Mouse (Mus musculus) hindbrain, embryonic 15.5 days (tissue): ENCODE measurements at regions not wholly inside any gene's neighbourhood (a gene's known extent, or its start where the extent isn't known, plus 50 kb on each side); places are given as distances from the start of the nearest gene placed in this dataset.

Experiments
- ATAC-seq: fragments of 200-750 bp; cut with Nextera tagmentation; 2 replicates; pipeline ENCODE4 v1.8.0; 2017; ENCODE audit warnings: low read depth, moderate number of reproducible peaks, moderate TSS enrichment; ENCODE audit not compliant: low FRiP score
- H3K27ac ChIP-seq: fragments of 300-500 bp; sonication (generic); replicated peaks from 2 replicates; pipeline ENCODE4 v1.5.1; 2015; ENCODE audit warnings: mild to moderate bottlenecking, inconsistent platforms
- H3K27me3 ChIP-seq: fragments of 300-500 bp; sonication (generic); 2 replicates; pipeline ENCODE4 v1.6.1; 2015; ENCODE audit warnings: control low read depth, inconsistent platforms
- H3K36me3 ChIP-seq: fragments of 300-500 bp; sonication (generic); 2 replicates; pipeline ENCODE4 v1.6.1; 2015; ENCODE audit warnings: control low read depth, inconsistent platforms
- H3K4me1 ChIP-seq: fragments of 300-500 bp; sonication (generic); replicated peaks from 2 replicates; pipeline ENCODE4 v1.6.1; 2015; ENCODE audit warnings: control low read depth, inconsistent platforms
- H3K4me2 ChIP-seq: fragments of 300-500 bp; sonication (generic); 2 replicates; pipeline ENCODE4 v1.6.1; 2015; ENCODE audit warnings: moderate library complexity, mild to moderate bottlenecking, inconsistent platforms
- H3K4me3 ChIP-seq: fragments of 300-500 bp; sonication (generic); 2 replicates; pipeline ENCODE4 v1.5.1; 2015; ENCODE audit warnings: mild to moderate bottlenecking, inconsistent platforms
- H3K9ac ChIP-seq: fragments of 300-500 bp; sonication (generic); 2 replicates; pipeline ENCODE4 v1.6.1; 2015; ENCODE audit warnings: inconsistent platforms
- H3K9me3 ChIP-seq: fragments of 300-500 bp; sonication (generic); 2 replicates; pipeline ENCODE4 v1.6.1; 2016; ENCODE audit warnings: control low read depth, inconsistent platforms
- WGBS: fragments of 180-500 bp; shearing (Covaris S2); methylation state at CpG from one replicate; pipeline ENCODE4 v1.1.7; 2015; 5-methylcytosine and 5-hydroxymethylcytosine counted together

- Histone ChIP-seq H3K4me1 (peaks cover 16% of the 10 kb centered on the region; the same call in 1 of the 2 replicates), H3K9me3 (no peaks in the 10 kb centered on the region), H3K9ac (no peak overlapping the region), H3K36me3 (no peaks in the 10 kb centered on the region), H3K27me3 (no peaks in the 10 kb centered on the region), H3K27ac (no peak overlapping the region), H3K4me3 (no peak overlapping the region), H3K4me2 (no peak overlapping the region)
- 34% methylated on average over 3 of the region's 3 CpGs for WGBS
- peak; percentile 93 for ATAC-seq
These were observed 1398.3 kb upstream of the Lrrc6 start for GRCm38 (mm10) chr15:67898959-67899403.

- 45% methylated on average over 3 of the region's 3 CpGs for WGBS
- no peak overlapping the region for H3K27ac ChIP-seq
These were observed 1391.4 kb upstream of the Lrrc6 start for GRCm38 (mm10) chr15:67892066-67892465.

DNA sequence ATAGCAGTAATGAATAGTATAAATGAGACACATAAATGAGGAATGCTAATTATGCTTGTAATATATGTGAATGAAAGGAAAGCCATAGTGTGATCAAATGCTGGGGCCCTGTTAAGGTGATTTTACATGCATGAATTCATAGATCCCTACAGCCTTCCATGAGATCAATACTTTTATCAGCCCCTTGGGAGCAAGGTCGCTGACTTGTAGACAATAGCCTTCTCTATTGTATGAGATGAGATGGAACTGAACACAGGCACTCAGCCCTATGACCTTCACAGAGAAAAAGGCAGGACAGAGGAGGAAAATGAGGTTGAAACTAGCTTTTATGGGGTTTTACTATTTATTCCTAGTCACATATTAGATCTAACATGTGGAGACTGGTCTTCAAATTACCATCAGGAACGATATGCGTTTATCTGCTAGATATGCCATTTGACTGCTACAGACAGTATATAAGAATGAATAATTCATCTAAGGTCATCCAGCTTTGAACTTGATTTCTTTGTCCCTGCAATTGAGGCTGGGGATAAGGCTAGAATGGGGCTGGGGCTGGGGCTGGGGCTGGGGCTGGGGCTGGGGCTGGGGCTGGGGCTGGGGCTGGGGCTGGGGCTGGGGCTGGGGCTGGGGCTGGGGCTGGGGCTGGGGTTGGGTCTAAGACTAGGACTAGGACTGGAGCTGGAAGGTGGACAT, 1390.0 kb upstream of the Lrrc6 start:
- Histone ChIP-seq H3K4me2 (no peak overlapping the region), H3K4me3 (no peak overlapping the region), H3K9ac (no peak overlapping the region), H3K27me3 (no peaks in the 10 kb centered on the region), H3K9me3 (no peaks in the 10 kb centered on the region), H3K4me1 (peaks cover 6% of the 10 kb centered on the region), H3K36me3 (no peaks in the 10 kb centered on the region), H3K27ac (no peak overlapping the region)
- ATAC-seq, result no peak
- 50% methylated on average over 3 of the region's 3 CpGs for WGBS

More at GRCm38 (mm10) chr15:67892066-67892465, 1391.4 kb upstream of the Lrrc6 start:
- Histone ChIP-seq H3K9me3 (no peaks in the 10 kb centered on the region), H3K4me3 (no peak overlapping the region), H3K9ac (no peak overlapping the region), H3K36me3 (no peaks in the 10 kb centered on the region), H3K27me3 (no peaks in the 10 kb centered on the region), H3K4me1 (peaks cover 6% of the 10 kb centered on the region), H3K4me2 (no peak overlapping the region)
- no peak for ATAC-seq

GRCm38 (mm10) chr15:67888548-67888947, 1387.8 kb upstream of the Lrrc6 start:
- no peak for ATAC-seq
- H3K27ac ChIP-seq, result no peak overlapping the region

GRCm38 (mm10) chr15:67855291-67855690, 1354.6 kb upstream of the Lrrc6 start:
- Histone ChIP-seq H3K4me1 (no peaks in the 10 kb centered on the region), H3K27me3 (no peaks in the 10 kb centered on the region), H3K36me3 (no peaks in the 10 kb centered on the region), H3K4me2 (no peak overlapping the region), H3K9me3 (no peaks in the 10 kb centered on the region), H3K27ac (no peak overlapping the region), H3K9ac (no peak overlapping the region), H3K4me3 (no peak overlapping the region)
- no peak for ATAC-seq
- 50% methylated on average over 1 of the region's 1 CpGs for WGBS

More at GRCm38 (mm10) chr15:67888548-67888947, 1387.8 kb upstream of the Lrrc6 start:
- no peaks in the 10 kb centered on the region for H3K9me3 ChIP-seq
- H3K36me3 ChIP-seq, result no peaks in the 10 kb centered on the region
- no peaks in the 10 kb centered on the region for H3K27me3 ChIP-seq
- no peak overlapping the region for H3K4me2 ChIP-seq
- H3K4me3 ChIP-seq, result no peak overlapping the region
- H3K4me1 ChIP-seq, result peaks cover 6% of the 10 kb centered on the region
- no peak overlapping the region for H3K9ac ChIP-seq

DNA sequence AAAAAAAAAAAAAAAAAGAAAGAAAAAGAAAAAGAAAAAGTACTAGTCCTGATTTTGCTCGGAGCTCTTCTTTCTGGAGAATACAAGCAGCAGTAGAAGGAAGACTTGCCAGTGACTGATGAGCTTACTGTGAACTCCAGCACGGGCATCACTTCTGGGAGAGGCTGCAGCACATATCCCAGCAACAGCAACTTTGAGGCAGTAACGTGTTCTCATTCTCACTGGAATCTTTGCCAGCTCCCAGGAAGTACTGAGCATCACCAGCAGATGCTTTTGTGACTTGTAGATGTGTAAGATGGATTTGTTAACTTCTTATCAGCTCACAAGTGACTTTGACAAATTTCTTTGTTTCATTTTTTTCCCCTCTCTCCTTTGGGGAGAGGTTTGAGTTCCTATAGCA, 1349.4 kb upstream of the Lrrc6 start:
- no peaks in the 10 kb centered on the region for H3K27me3 ChIP-seq
- WGBS, result 49% methylated on average over 3 of the region's 3 CpGs

GRCm38 (mm10) chr15:67845707-67846106, 1345.0 kb upstream of the Lrrc6 start:
- Histone ChIP-seq H3K27ac (no peak overlapping the region), H3K4me1 (no peaks in the 10 kb centered on the region), H3K36me3 (no peaks in the 10 kb centered on the region), H3K4me2 (no peak overlapping the region), H3K9me3 (no peaks in the 10 kb centered on the region), H3K27me3 (no peaks in the 10 kb centered on the region), H3K4me3 (no peak overlapping the region), H3K9ac (no peak overlapping the region)
- 85% methylated on average over 2 of the region's 2 CpGs for WGBS
- ATAC-seq, result no peak

More for the DNA sequence above, 1349.4 kb upstream of the Lrrc6 start:
- Histone ChIP-seq H3K4me3 (no peak overlapping the region), H3K4me2 (no peak overlapping the region), H3K9me3 (no peaks in the 10 kb centered on the region), H3K27ac (no peak overlapping the region), H3K4me1 (no peaks in the 10 kb centered on the region), H3K9ac (no peak overlapping the region), H3K36me3 (no peaks in the 10 kb centered on the region)
- ATAC-seq, result no peak

DNA sequence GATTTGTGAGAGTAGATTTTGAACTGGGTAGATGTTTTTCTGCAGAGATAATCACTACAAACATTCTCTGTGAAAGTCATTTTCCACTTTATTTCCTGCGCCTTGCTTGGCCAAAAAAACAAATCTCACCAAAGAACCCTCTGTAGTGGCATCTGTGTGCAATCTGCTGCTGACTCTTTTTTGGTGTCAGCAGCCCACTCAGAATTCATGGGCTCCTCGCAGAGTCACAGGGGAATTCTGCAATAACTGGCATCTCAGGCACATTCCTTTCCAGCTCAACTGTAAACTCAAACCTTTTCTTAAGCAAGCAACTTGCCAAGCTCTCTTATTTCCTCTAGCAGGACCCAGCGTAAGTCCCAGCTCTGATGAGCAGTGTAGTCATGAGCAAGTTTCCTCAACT, 1340.0 kb upstream of the Lrrc6 start:
- Histone ChIP-seq H3K36me3 (no peaks in the 10 kb centered on the region), H3K4me2 (no peak overlapping the region), H3K9me3 (no peaks in the 10 kb centered on the region), H3K27me3 (no peaks in the 10 kb centered on the region), H3K4me3 (no peak overlapping the region), H3K4me1 (no peaks in the 10 kb centered on the region), H3K27ac (no peak overlapping the region), H3K9ac (no peak overlapping the region)
- ATAC-seq, result no peak
- 89% methylated on average over 3 of the region's 3 CpGs for WGBS

GRCm38 (mm10) chr15:67825796-67826484, 1325.2 kb upstream of the Lrrc6 start:
- Histone ChIP-seq H3K4me2 (no peak overlapping the region), H3K4me3 (no peak overlapping the region), H3K27ac (no peak overlapping the region), H3K4me1 (no peaks in the 10 kb centered on the region), H3K36me3 (no peaks in the 10 kb centered on the region), H3K27me3 (no peaks in the 10 kb centered on the region), H3K9me3 (no peaks in the 10 kb centered on the region), H3K9ac (no peak overlapping the region)
- 73% methylated on average over 4 of the region's 4 CpGs for WGBS
- no peak for ATAC-seq

DNA sequence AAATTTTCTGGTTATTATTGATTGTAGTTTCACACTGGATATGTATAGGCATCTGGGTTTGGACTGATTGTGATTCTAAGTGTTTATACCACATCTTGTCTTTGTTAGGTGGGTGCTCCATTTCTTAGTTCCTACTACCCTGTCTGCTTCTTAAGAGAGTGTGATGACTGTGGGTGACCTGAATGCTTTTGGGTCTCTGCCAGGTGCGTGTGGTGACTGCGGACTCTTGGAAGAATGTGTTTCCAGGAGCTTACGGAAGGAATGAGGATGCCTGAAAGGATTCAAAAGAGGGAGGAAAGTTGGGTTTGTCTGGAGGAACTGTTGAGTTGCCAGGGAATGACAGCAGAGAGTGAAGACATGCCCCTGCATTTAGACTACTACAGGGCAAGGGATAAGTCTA, 1322.5 kb upstream of the Lrrc6 start:
- no peaks in the 10 kb centered on the region for H3K9me3 ChIP-seq
- no peaks in the 10 kb centered on the region for H3K27me3 ChIP-seq
- H3K36me3 ChIP-seq, result no peaks in the 10 kb centered on the region
- WGBS, result 70% methylated on average over 3 of the region's 3 CpGs
- no peaks in the 10 kb centered on the region for H3K4me1 ChIP-seq
- H3K4me3 ChIP-seq, result no peak overlapping the region
- H3K27ac ChIP-seq, result no peak overlapping the region
- no peak for ATAC-seq
- no peak overlapping the region for H3K9ac ChIP-seq
- H3K4me2 ChIP-seq, result no peak overlapping the region

- no peaks in the 10 kb centered on the region for H3K4me1 ChIP-seq
- H3K36me3 ChIP-seq, result no peaks in the 10 kb centered on the region
- H3K9me3 ChIP-seq, result no peaks in the 10 kb centered on the region
- no peak overlapping the region for H3K4me2 ChIP-seq
- no peak overlapping the region for H3K27ac ChIP-seq
- no peaks in the 10 kb centered on the region for H3K27me3 ChIP-seq
- no peak overlapping the region for H3K4me3 ChIP-seq
- WGBS, result 86% methylated on average over 1 of the region's 1 CpGs
- no peak overlapping the region for H3K9ac ChIP-seq
- ATAC-seq, result no peak
These were observed 1299.2 kb upstream of the Lrrc6 start for GRCm38 (mm10) chr15:67799871-67800270.

GRCm38 (mm10) chr15:67795578-67795977, 1294.9 kb upstream of the Lrrc6 start:
- WGBS, result 90% methylated on average over 2 of the region's 2 CpGs
- Histone ChIP-seq H3K27ac (no peak overlapping the region), H3K4me2 (no peak overlapping the region), H3K4me3 (no peak overlapping the region), H3K9me3 (no peaks in the 10 kb centered on the region), H3K36me3 (no peaks in the 10 kb centered on the region), H3K9ac (no peak overlapping the region), H3K4me1 (no peaks in the 10 kb centered on the region), H3K27me3 (no peaks in the 10 kb centered on the region)
- no peak for ATAC-seq
